Mouse (Mus musculus): ENCODE measurements around the gene Pmvk. TPM values are rescaled to one million over a fixed set of nuclear protein-coding genes. Genes with fewer than 3 reads are reported as not detected.
"Not testable (repeated sequence)": the region's sequence is repeated elsewhere in the genome, so short reads cannot be mapped to it uniquely, and the experiment has no call there.

Gene Pmvk
- total RNA-seq, 2 experiments from 2014 or later, result 43.4 to 45.9 TPM

DNA sequence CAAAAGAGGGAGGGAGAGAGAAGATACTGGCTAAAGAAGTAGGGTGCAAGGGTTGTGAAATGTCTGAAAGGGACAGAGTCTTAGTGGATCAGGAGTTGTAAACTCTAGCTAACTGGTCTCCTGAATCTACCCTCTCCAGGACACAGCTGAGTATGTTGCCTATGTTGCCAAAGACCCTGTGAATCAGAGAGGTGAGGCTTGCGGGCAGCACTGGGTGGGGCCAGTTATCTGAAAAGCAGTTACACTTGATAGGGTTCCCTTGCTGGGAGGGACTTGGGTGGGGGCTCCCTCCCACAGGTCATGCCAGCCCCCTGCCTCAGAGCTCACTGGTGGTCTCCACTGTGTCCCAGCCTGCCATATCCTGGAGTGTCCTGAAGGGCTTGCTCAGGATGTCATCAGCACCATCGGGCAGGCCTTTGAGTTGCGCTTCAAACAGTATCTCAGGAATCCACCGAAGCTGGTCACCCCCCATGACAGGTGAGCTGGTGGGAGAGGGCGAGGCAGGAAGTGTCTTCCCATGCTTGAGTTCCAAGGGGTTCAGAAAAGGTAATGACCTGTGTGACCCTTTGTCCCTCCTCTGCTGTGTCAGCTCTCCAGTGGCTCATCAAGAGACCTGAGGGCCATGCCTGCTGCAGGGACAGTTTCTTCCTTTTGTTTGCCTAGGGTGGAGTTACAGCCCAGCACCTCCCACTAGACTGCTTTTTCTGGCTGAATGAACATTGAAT is 29.8 kb upstream of the Pmvk start:
- DNase-seq (ENCODE audit: extremely low spot score in 1 of 2, low spot score in 2 of 2), result no peak
- intact Hi-C loops (cut with DNase I), result no loop called here

DNA sequence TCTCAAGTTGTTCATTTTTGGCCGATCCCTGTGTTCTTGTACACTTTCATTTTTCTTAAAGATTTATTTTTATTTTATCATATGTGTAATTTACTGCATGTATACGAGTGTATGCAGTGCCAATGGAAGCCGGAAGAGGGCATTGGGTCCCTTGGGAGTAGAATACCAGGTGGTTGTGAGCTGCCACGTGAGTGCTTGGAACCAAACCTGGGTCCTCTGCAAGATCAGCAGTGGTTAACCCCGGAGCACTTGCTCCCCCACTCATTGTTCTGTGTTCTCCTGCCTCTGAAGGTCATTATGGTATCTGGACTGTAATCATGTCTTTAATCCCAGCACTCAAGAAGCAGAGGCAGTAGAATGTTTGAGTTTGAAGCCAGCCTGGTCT is 29.2 kb upstream of the Pmvk start:
- intact Hi-C loops (cut with DNase I), result no loop called here

DNA sequence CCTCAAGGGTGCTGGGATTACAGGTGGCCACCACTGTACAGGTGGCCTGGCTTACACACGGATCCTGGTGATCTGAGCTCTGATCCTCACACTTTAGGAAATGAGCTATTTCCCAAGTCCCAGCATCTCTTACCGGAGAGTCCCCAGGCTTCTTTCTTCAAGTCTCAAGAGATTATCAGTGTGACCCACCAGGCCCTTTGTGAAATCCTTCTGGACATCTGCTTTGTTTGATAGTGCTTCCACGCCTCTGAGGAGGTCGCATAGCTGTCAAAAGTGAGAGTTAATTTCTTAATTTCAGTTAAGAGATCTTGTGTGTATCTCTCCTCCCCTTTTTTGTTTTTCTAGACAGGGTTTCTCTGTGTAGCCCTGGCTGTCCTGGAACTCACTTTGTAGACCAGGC is 28.5 kb upstream of the Pmvk start:
- intact Hi-C loops (cut with DNase I), result no loop called here
- no peak for DNase-seq (ENCODE audit: extremely low spot score in 1 of 2, low spot score in 2 of 2)

More for the DNA sequence above, 29.2 kb upstream of the Pmvk start:
- no peak for DNase-seq (ENCODE audit: extremely low spot score in 1 of 2, low spot score in 2 of 2)

DNA sequence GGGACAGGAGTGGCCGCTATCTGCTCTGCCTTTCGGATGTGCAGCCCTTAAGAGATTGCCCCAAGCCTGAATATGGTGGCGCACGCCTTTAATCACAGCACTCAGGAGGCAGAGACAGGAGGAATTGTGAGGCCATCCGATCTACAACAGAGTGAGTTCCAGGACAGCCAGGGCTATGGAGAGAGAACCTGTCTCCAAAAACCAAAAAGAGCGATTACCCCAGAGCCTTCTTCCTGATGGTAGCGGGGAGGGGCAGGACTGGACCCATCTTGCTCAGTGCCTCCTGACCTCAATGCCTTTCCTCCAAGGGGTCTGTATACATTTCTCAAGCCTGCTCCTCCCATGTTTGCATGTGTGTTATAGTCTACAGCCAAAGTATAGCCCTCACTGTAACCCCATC is 25.3 kb upstream of the Pmvk start:
- intact Hi-C loops (cut with DNase I), result not testable (repeated sequence)
- peak in 1 of 2 experiments; percentile 9 for DNase-seq (ENCODE audit: extremely low spot score in 1 of 2, low spot score in 2 of 2)

DNA sequence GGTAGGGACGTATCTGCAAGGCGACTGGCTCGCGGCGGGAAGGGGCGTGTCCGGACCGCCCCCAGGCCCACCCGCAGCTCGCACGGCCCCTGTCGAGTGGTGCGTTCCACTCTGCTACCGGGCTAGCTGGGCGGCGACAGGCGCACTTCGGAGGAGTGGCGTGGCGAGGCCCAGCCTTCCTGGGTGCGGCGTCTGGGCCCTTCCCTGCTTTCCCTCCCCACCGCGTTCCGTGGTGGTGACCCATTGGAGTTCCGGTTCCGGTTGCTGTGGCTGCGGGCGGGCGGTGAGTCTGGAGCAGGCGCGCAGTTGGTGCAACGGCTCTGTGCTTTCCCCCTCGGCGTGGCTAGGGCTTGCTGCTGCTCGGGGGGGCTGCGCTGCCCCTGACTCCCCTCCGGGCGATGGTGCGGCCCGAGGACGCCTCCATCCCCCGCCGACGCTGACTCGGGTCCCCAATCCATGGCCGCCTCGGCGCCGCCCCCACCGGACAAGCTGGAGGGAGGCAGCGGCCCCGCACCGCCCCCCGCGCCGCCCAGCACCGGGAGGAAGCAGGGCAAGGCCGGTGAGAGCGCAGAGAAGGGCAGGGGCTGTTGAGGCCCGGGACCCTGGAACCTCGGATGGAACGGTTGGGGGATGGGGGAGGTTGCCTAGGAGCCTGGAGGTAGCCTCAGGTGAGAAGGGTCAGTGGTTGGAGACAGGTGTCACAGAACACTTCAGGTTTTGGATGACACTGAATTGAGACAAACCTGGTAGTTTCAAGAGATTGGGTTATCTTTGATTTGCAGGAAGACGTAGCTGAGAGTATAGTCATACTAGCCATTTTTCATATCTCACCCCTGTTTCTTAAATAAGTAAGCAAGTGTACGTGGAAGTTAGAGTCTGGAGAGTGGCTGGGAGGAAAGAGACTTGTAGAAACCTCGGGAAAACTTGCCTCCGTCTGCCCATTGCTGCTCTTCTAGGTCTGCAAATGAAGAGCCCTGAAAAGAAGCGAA is 23.9 kb upstream of the Pmvk start, which contains the start of gene Pygo2:
TSS of gene Pygo2 (plus strand) at position 44 of the 989 bp plus-strand sequence.
- intact Hi-C loops (cut with DNase I), result no loop called here
- peak; percentile 95 to 98 for DNase-seq (ENCODE audit: extremely low spot score in 1 of 2, low spot score in 2 of 2)

DNA sequence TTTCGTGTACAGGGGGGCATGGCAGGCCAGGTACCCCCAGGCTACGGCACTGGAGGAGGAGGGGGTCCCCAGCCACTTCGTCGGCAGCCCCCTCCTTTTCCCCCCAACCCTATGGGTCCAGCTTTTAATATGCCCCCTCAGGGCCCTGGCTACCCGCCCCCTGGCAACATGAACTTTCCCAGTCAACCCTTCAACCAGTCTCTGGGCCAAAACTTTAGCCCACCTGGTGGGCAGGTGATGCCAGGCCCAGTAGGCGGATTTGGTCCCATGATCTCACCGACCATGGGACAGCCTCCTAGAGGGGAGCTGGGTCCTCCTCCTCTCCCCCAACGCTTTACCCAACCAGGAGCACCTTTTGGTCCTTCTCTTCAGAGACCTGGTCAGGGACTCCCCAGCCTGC is 21.7 kb upstream of the Pmvk start:
- intact Hi-C loops (cut with DNase I), result no loop called here
- DNase-seq (ENCODE audit: extremely low spot score in 1 of 2, low spot score in 2 of 2), result no peak

DNA sequence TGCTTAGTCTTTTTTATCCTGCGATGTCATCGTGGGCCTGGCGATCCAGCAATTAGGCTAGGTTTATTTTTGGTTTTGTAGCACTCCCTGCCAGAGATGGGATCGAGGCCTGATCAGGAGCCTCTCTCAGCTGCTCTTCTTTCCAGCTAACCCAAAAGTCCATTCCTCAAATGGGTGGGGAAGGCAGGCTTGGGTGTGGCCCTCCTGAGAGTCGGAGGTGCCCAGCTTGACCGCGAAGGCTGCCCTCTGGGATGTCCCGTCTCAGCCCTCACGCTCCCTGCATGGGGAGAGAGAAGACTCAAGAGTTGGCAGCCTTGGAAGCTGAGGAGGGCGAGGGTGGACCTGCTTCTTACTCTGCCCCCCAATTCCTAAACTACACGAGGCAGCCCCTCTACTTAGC is 19.8 kb upstream of the Pmvk start:
- intact Hi-C loops (cut with DNase I), result no loop called here
- DNase-seq (ENCODE audit: extremely low spot score in 1 of 2, low spot score in 2 of 2), result no peak

DNA sequence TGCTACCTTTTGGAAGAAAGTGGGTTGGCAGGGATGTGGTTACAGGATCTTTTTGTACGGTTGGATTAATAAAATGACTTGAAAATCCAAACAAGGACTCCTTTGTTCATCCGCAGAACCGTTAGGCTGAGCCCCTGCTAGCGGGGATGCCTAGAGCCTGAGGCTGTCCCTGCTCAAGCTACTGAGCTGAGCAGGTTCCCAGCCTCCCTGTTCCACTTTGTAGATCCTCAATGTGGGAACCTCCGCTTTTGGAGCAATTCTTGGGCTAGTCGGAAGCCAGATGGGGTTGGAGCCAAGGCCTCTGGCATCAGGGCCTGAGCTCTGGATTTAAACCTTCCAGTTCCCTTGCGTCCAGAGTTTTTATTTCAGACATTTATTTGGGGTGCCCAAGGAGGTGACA is 19.3 kb upstream of the Pmvk start:
- intact Hi-C loops (cut with DNase I), result no loop called here

DNA sequence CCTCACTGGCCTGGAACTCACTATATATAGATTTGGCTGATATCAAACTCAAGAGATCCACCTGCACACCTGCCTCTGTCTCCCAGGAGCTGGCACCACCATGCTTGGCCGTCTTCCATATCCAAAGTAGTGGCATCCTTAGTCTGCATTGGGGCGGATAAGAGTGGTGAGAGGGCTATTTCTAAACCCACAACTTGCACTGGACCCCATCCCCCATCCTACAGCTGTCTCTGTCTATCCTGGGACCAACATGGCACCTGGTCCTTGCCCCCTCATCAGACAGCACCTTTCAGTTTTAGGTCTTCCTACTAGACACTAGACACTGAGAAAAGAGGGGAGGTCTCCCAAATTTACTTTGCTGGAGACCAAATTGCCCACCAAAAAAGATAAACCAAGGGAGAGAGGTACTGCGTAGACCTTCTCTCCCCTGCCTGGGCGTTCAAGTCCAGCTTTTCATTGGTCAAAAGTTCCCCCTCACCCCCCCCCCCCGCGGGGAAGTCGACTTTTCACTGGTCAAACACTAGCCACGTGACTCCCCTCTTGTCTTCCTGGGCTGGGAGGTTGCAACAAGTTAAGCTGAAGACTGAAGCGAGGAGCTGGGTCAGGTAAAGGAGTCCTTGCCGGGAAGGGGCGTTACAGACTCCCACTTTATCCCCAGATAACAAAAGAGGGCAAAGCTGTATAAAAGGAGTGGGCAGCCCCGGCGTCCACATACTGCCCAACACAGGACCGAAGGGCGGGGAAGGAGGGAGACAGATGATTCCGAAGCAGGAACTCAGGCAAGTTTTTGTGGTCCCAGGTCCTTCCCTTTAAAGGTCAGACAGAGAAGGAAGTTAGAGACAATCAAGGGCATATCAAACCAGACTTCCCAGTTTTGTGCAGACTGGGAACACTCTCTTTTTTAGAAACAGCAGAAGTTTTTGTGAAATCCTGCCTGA is 17.9 kb upstream of the Pmvk start, which contains the start of gene Pbxip1:
TSS of gene Pbxip1 (plus strand) at position 531 of the 938 bp plus-strand sequence.
- DNase-seq (ENCODE audit: extremely low spot score in 1 of 2, low spot score in 2 of 2), result peak in 1 of 2 experiments; percentile 62
- intact Hi-C loops (cut with DNase I), result no loop called here

More for the DNA sequence above, 19.3 kb upstream of the Pmvk start:
- DNase-seq (ENCODE audit: extremely low spot score in 1 of 2, low spot score in 2 of 2), result no peak

DNA sequence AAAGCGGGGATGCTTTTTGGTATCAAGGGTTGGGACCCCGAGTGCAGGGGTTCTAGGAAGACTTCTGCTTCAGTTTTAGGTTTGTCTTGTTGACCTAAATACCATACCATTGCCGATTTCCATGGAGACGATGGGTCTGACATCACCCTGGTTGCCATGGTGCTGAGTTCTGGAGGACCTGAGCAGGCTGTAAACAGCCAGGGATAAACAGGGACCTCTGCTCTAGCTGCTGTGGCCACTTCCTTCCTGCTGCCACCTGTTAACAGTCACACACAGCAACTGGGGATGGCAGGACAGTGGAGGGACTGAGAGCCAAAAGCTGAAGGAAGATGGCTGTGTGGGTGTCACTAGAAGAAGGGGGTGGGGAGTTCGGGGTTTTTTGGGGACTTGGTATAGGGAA is 17.1 kb upstream of the Pmvk start:
- intact Hi-C loops (cut with DNase I), result no loop called here
- DNase-seq (ENCODE audit: extremely low spot score in 1 of 2, low spot score in 2 of 2), result peak; percentile 43 to 53

DNA sequence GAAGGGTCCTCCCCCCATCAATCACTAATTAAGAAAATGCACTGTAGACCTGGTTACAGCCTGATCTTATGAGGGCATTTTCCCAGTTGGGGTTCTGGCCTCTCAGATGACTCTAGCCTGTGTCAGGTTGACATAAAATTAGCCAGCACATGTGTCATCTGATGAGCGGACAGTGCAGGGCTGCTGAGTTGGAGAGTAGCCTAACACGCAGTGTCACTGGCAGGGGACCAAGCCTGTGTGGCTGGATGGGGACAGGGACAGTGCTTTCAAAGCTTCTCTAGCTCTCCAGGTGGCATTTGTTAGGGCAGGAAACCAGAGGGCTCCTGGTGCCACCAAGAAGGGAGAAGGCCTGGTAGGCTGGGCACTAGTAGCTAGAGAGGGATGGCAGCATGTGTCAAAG is 13.7 kb upstream of the Pmvk start:
- intact Hi-C loops (cut with DNase I), result no loop called here
- DNase-seq (ENCODE audit: extremely low spot score in 1 of 2, low spot score in 2 of 2), result no peak

DNA sequence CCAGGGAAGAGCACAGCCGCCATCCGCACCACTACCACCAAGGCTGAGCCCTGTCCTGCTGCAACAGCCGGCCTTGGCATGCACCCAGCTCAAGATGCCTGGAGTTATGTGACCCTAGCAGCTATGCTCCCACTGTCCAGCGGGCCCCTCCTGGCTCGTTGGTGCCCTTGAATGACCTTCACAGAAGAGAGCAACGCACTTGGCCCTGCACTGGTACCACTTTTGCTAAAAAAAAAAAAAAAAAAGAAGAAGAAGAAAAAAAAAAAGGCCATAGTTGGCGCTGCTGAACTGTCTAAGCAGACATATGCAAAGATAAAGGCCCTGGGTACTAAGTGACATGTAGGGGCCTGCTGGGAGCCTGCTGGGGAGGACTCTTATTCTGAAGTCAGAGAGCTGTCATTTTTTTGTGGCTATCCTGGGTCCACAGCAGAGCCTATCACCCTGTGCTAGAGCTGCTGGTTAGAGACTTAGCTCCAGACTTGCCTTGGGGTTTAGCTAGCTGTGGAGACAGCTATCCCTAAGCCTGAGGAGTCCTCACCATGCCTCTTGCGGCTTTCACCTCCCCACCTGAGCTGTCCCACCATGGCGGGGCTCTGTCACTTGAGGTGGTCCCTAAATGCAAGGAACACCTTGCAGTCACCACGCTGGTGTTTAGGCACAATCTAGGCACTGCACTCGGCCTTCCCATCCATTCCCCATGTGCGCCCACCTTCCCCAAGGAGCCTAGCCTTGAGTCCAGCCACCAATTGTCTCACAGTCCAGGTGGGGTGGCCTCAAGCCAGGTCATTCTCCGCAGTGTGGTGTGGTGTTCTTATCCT is 5.4 kb upstream of the Pmvk start:
- DNase-seq (ENCODE audit: extremely low spot score in 1 of 2, low spot score in 2 of 2), result peak in 1 of 2 experiments; percentile 68
- intact Hi-C loops (cut with DNase I), result no loop called here

DNA sequence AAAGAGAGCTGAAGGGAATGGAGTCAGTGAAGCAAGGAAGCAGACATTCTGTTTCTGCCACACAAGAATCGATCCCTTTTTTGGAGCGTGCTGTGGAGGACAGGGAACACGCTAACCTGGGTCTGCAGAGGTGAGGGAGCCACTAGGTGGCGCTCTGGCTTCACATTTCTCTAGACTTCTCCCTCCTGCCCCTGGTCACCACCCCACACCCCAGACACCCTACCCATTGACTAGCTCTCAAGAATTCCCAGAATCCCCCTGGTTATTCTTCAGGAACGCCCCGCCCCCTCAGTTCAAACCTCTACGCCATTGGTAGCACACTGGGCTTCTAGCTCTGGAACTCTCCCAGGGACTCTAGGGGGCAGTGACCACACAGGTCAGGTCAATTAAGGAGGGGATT is 4.8 kb upstream of the Pmvk start:
- intact Hi-C loops (cut with DNase I), result no loop called here
- DNase-seq (ENCODE audit: extremely low spot score in 1 of 2, low spot score in 2 of 2), result peak; percentile 55 to 82

DNA sequence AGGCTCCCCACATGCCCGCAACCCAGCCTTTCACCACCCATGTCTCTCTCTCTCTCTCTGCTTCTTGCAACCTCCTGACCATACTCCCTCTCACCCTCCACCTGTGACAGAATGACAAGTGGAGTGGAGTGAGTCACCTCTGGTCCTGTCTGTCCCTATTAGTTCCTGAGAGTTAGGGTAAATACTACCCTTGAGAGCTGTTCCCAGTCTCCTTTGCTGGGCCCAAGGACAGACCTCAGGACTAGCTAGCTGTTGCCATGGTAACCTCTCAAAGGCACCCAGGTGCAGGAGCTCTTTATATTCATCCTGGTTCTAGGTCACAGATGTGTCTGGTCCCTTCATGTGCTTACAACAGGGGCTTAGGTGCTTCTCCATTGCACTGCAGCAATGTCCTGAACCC is 2.4 kb upstream of the Pmvk start:
- intact Hi-C loops (cut with DNase I), result no loop called here
- DNase-seq (ENCODE audit: extremely low spot score in 1 of 2, low spot score in 2 of 2), result no peak

DNA sequence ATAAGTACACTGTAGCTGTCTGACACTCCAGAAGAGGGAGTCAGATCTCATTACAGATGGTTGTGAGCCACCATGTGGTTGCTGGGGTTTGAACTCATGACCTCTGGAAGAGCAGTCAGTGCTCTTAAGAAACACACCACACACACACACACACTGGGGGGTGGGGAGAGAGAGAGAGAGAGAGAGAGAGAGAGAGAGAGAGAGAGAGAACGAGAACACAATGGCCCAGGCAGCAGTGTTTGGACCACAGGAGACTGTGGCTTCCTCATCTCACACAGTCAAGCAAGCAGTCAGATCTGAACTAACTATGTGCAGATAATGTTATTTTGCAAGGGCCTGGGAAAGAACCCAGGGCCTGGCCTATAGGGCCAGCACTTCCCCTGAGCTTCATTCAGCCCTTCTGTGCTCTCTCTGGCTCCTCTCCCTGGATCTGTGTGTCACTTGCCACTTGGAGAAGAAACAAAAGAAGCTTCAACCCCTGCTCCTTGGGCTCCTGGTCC is 1.5 kb downstream of the Pmvk start:
- intact Hi-C loops (cut with DNase I), result no loop called here

DNA sequence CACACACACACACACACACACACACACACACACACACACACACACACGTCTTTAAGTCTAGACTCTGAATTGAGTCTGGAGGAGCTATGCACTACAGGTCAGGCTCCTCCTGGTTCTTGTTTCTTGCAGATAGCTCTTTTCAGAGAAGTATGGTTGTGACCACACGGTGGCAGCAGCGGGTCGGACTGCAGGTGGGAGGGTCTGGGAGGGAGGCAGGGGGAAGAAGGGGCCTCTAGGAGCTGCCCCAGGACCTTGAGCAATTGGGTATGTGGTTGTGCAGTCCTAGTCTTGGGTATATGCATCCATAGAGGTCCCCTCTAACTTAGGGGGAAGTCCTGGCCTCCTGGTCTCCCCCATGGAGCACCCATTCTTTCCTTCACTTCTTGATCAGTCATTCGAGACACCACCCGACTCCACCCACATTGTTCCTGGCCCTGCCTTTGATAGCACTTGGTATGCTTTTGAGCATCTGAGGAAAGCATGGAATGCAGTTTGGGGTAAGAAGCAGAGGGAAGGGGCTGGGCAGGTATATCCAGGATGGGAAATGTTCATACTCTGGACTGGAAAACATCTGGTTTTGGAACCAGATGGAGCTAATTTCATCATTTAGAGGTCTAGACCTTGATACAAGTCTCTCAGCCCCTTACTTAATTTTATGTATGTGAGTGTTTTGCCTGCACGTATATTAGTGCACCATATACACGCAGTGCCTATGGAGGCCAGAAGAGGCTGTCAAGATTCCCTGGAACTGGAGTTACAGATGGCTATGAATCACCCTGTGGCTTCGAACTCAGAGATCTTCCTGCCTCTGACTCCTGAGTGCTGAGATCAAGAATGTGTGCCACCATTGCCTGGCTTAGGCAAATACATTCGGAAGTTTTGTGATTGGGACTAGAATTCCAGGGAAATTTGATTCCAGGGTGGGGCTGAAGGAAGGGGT is 2.7 kb downstream of the Pmvk start:
- peak in 1 of 2 experiments; percentile 69 for DNase-seq (ENCODE audit: extremely low spot score in 1 of 2, low spot score in 2 of 2)
- intact Hi-C loops (cut with DNase I), result no loop called here

More for the DNA sequence above, 1.5 kb downstream of the Pmvk start:
- no peak for DNase-seq (ENCODE audit: extremely low spot score in 1 of 2, low spot score in 2 of 2)

All from left cerebral cortex, postnatal 10 days (tissue).